Mouse (Mus musculus): ENCODE measurements around the gene Sdcbp2.

The Sdcbp2 gene

GRCm38 (mm10) chr2:151571873-151572700 is at the start of gene Sdcbp2:
Gene Sdcbp2 (plus strand): TSS chr2:151572622.
- DNase-seq (ENCODE audit: low spot score in 2 of 2): no peak

- no peak for DNase-seq (ENCODE audit: low spot score in 2 of 2)
Measured at GRCm38 (mm10) chr2:151524324-151525041, 47.9 kb upstream of the Sdcbp2 start.

GRCm38 (mm10) chr2:151525520-151525919 is 46.9 kb upstream of the Sdcbp2 start:
- no peak for DNase-seq (ENCODE audit: low spot score in 2 of 2)

- DNase-seq (ENCODE audit: low spot score in 2 of 2): no peak
Measured at GRCm38 (mm10) chr2:151528066-151528465, 44.4 kb upstream of the Sdcbp2 start.

- DNase-seq (ENCODE audit: low spot score in 2 of 2): no peak
Measured at GRCm38 (mm10) chr2:151529169-151529568, 43.3 kb upstream of the Sdcbp2 start.

- no peak for DNase-seq (ENCODE audit: low spot score in 2 of 2)
Measured at GRCm38 (mm10) chr2:151530378-151531230, 41.8 kb upstream of the Sdcbp2 start.

- no peak for DNase-seq (ENCODE audit: low spot score in 2 of 2)
Measured at GRCm38 (mm10) chr2:151533632-151534031, 38.8 kb upstream of the Sdcbp2 start.

GRCm38 (mm10) chr2:151535961-151536617 is 36.3 kb upstream of the Sdcbp2 start:
- no peak for DNase-seq (ENCODE audit: low spot score in 2 of 2)

- DNase-seq (ENCODE audit: low spot score in 2 of 2): peak; percentile 41 to 58
Measured at GRCm38 (mm10) chr2:151536618-151536974, 35.8 kb upstream of the Sdcbp2 start.

GRCm38 (mm10) chr2:151538646-151539045 is 33.8 kb upstream of the Sdcbp2 start:
- no peak for DNase-seq (ENCODE audit: low spot score in 2 of 2)

GRCm38 (mm10) chr2:151542323-151543062 is 29.9 kb upstream of the Sdcbp2 start, which contains the start of gene Fkbp1a:
Gene Fkbp1a (plus strand): TSS chr2:151542483.
- peak; percentile 96 to 97 for DNase-seq (ENCODE audit: low spot score in 2 of 2)

- DNase-seq (ENCODE audit: low spot score in 2 of 2): peak in 1 of 2 experiments; percentile 50
Measured at GRCm38 (mm10) chr2:151543063-151543895, 29.1 kb upstream of the Sdcbp2 start.

GRCm38 (mm10) chr2:151544673-151545072 is 27.7 kb upstream of the Sdcbp2 start:
- DNase-seq (ENCODE audit: low spot score in 2 of 2): peak in 1 of 2 experiments; percentile 54

GRCm38 (mm10) chr2:151546571-151546970 is 25.9 kb upstream of the Sdcbp2 start:
- DNase-seq (ENCODE audit: low spot score in 2 of 2): no peak

- DNase-seq (ENCODE audit: low spot score in 2 of 2): no peak
Measured at GRCm38 (mm10) chr2:151549615-151550121, 22.8 kb upstream of the Sdcbp2 start.

- no peak for DNase-seq (ENCODE audit: low spot score in 2 of 2)
Measured at GRCm38 (mm10) chr2:151562930-151563921, 9.2 kb upstream of the Sdcbp2 start.

GRCm38 (mm10) chr2:151564006-151564405 is 8.4 kb upstream of the Sdcbp2 start:
- DNase-seq (ENCODE audit: low spot score in 2 of 2): no peak

GRCm38 (mm10) chr2:151564986-151565385 is 7.4 kb upstream of the Sdcbp2 start:
- no peak for DNase-seq (ENCODE audit: low spot score in 2 of 2)

Measured in frontal cortex, postnatal 36 days (tissue).